ENCODE assay signal across 14 mouse cellular contexts in genomic region chr12:77039953-77040305, GRCm38 (mm10).
DNase-seq lines count a peak whose midpoint lies in the region; ATAC-seq and TF ChIP-seq lines count a peak whose summit lies in the region.
"Had no signal": no experiment of that assay in that cellular context is flagged by ENCODE, and none has a peak within 500 bp of the region (broad histone marks: within the 10 kb centered on the region; RNA-seq: fewer than 3 reads in every experiment).

No protein-coding gene starts in this region.

- no peak overlapping the region for H3K4me2 ChIP-seq in lung, embryonic 14.5 days
- H3K4me2 ChIP-seq: embryonic facial prominence, embryonic 12.5 days; hindbrain, embryonic 15.5 days; kidney, embryonic 15.5 days; liver, embryonic 12.5 days; neural tube, embryonic 15.5 days had no signal

- peaks cover 4% of the 10 kb centered on the region; the same call in 1 of the 2 replicates for H3K4me1 ChIP-seq in lung, embryonic 14.5 days (ENCODE audit: insufficient read depth)
- H3K4me1 ChIP-seq: hindbrain, embryonic 15.5 days; liver, embryonic 12.5 days had no signal

- H3K36me3 ChIP-seq in lung, embryonic 14.5 days (ENCODE audit: insufficient read depth): no peaks in the 10 kb centered on the region
- H3K36me3 ChIP-seq: embryonic facial prominence, embryonic 12.5 days; hindbrain, embryonic 15.5 days; kidney, embryonic 15.5 days; liver, embryonic 12.5 days; neural tube, embryonic 15.5 days had no signal

- 84% methylated on average over 4 of the region's 4 CpGs for WGBS in lung, embryonic 14.5 days

- no peak for TF ChIP-seq CTCF in lung, embryonic 14.5 days (IDR thresholded peaks at IDR 0.05; ENCODE audit: low read depth)

- DNase-seq in lung, embryonic 14.5 days: no peak
- no peak for DNase-seq in lung, postnatal 25 days (ENCODE audit: low spot score)
- peak; percentile 79 for DNase-seq in 416B (ENCODE audit: low read depth)
- DNase-seq in testis, postnatal 10 days (ENCODE audit: low spot score): no peak
- no peak for DNase-seq in frontal cortex, postnatal 14 days (ENCODE audit: low spot score in 2 of 2)
- DNase-seq in gastrocnemius, postnatal 25 days: no peak

- H3K9me3 ChIP-seq in lung, embryonic 14.5 days (ENCODE audit: low read depth, low read length): no peaks in the 10 kb centered on the region
- H3K9me3 ChIP-seq: embryonic facial prominence, embryonic 12.5 days; hindbrain, embryonic 15.5 days; kidney, embryonic 15.5 days; liver, embryonic 12.5 days; neural tube, embryonic 15.5 days had no signal

- ATAC-seq in lung, embryonic 14.5 days (ENCODE audit: insufficient read depth): 0 out of 2 replicates have a peak, but pooled peaks have one; percentile 28
- ATAC-seq in CD4-positive, CD25-positive, alpha-beta regulatory T cell, adult 4 months: peak; percentile 83
- ATAC-seq in hematopoietic stem cell, adult 5-6 weeks (replicated peaks in 1 of 2; ENCODE audit: insufficient read depth in 1 of 2, low FRiP score in 2 of 2, low TSS enrichment in 1 of 2, low read depth in 1 of 2, poor library complexity in 2 of 2, severe bottlenecking in 2 of 2): peak; percentile 42 to 47; a peak in 3 of 4 replicates
- ATAC-seq: liver, embryonic 12.5 days had no signal

- H3K4me3 ChIP-seq in lung, embryonic 14.5 days (ENCODE audit: low read depth, low read length): no peak overlapping the region
- H3K4me3 ChIP-seq: embryonic facial prominence, embryonic 12.5 days; heart, adult 2 months; hindbrain, embryonic 15.5 days; kidney, embryonic 15.5 days; liver, embryonic 12.5 days; neural tube, embryonic 15.5 days had no signal

- no peaks in the 10 kb centered on the region for H3K27me3 ChIP-seq in lung, embryonic 14.5 days (ENCODE audit: insufficient read depth, low read length)
- H3K27me3 ChIP-seq: hindbrain, embryonic 15.5 days; kidney, embryonic 15.5 days; liver, embryonic 12.5 days; neural tube, embryonic 15.5 days had no signal

- H3K9ac ChIP-seq in lung, embryonic 14.5 days: no peak overlapping the region
- H3K9ac ChIP-seq: embryonic facial prominence, embryonic 12.5 days; hindbrain, embryonic 15.5 days; kidney, embryonic 15.5 days; liver, embryonic 12.5 days; neural tube, embryonic 15.5 days had no signal

- H3K27ac ChIP-seq in lung, embryonic 14.5 days (ENCODE audit: low read depth): no peak overlapping the region
- H3K27ac ChIP-seq: embryonic facial prominence, embryonic 12.5 days; heart, adult 2 months; hindbrain, embryonic 15.5 days; kidney, embryonic 15.5 days; liver, embryonic 12.5 days; neural tube, embryonic 15.5 days had no signal

Comparison
In these comparisons a context has a peak if more than half of its experiments do, and no peak if none do; other contexts are left out.
1. ATAC-seq: peak in every context shown above with its lines; median percentile 83 in CD4-positive, CD25-positive, alpha-beta regulatory T cell, adult 4 months; 44 in hematopoietic stem cell, adult 5-6 weeks; 28 in lung, embryonic 14.5 days.